ENCODE assay signal across 8 mouse cellular contexts in genomic region chr9:53594764-53595163, GRCm38 (mm10). TPM values are rescaled to one million over a fixed set of nuclear protein-coding genes. Genes with fewer than 3 reads are reported as not detected.
DNase-seq lines count a peak whose midpoint lies in the region; ATAC-seq lines count a peak whose summit lies in the region.

No protein-coding gene starts in this region.

- ATAC-seq in erythroid progenitor cell, adult 5-6 weeks (replicated peaks; ENCODE audit: low FRiP score, poor library complexity, severe bottlenecking) = peak; percentile 92

- DNase-seq in cerebellum, adult 11 months = peak; percentile 34
- no peak for DNase-seq in cerebellum, adult 11-12 months
- peak; percentile 83 to 84 for DNase-seq in B cell, adult 2 months
- DNase-seq in adrenal gland, postnatal 25 days = peak; percentile 67
- peak; percentile 85 for DNase-seq in kidney, postnatal 10 days
- DNase-seq in lung, postnatal 36 days = peak; percentile 88
- peak; percentile 54 for DNase-seq in spleen, adult 12 weeks (ENCODE audit: low spot score)

RNA-seq across cellular contexts. Expression of gene Acat1, which starts 15.4 kb away (rescaled TPM):
- 135 and 154 TPM in 2 replicates for total RNA-seq in adrenal gland, postnatal 25 days (2021)
- 41.8 and 69.6 TPM in 2 replicates for total RNA-seq in erythroid progenitor cell, adult 5-6 weeks (2015; ENCODE audit: low replicate concordance)
- total RNA-seq in erythroid progenitor cell, adult 5-6 weeks (2017; ENCODE audit: low replicate concordance) = 37.1 and 70.5 TPM in 2 replicates

RNA-seq across cellular contexts. Expression of gene Npat, which starts 57.9 kb away (rescaled TPM):
- 14.5 TPM in 2 replicates for total RNA-seq in adrenal gland, postnatal 25 days (2021)
- total RNA-seq in erythroid progenitor cell, adult 5-6 weeks (2015; ENCODE audit: low replicate concordance) = 34.2 and 35.2 TPM in 2 replicates
- total RNA-seq in erythroid progenitor cell, adult 5-6 weeks (2017; ENCODE audit: low replicate concordance) = 23.0 and 32.1 TPM in 2 replicates

RNA-seq across cellular contexts. Expression of gene Atm, which starts 58.2 kb away (rescaled TPM):
- total RNA-seq in adrenal gland, postnatal 25 days (2021) = 12.3 and 21.1 TPM in 2 replicates
- total RNA-seq in erythroid progenitor cell, adult 5-6 weeks (2015; ENCODE audit: low replicate concordance) = 4.2 and 5.4 TPM in 2 replicates
- total RNA-seq in erythroid progenitor cell, adult 5-6 weeks (2017; ENCODE audit: low replicate concordance) = 4.6 and 5.1 TPM in 2 replicates
